Mouse (Mus musculus): ENCODE data around the gene Gabbr2. TPM values are rescaled to one million over a fixed set of nuclear protein-coding genes. Genes with fewer than 3 reads are reported as not detected.

Gabbr2 gene
- polyA plus RNA-seq, 1 experiment, result not detected

DNA sequence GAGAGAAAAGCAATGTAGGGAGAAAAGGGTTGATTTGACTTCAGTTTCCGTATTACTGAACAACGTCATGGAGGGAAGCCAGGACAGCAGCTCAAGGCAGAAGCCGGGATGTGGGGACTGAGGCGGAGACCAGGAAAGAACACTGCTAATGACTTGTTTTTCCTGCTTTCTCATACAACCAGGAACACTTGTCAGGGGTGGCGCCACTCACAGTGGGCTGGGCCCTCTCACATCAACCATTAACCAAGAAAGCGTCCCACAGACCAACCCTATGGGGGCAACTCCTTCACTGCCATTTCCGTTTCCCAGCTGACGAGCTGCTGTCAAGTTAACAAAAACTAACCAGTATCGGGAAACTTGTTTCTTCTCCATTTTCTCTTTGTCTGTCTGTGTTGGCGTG is 18.4 kb downstream of the Gabbr2 start:
- WGBS, result 58% methylated on average over 10 of the region's 10 CpGs
- Histone ChIP-seq H3K4me1 (ENCODE audit: control insufficient read depth, insufficient read depth, low read length) (no peaks in the 10 kb centered on the region), H3K4me3 (replicated peaks; ENCODE audit: extremely low read depth, low read depth, low read length) (no peak overlapping the region)
- no peak for DNase-seq
- TF ChIP-seq POLR2A (IDR thresholded peaks at IDR 0.05; ENCODE audit: borderline replicate concordance, extremely low read depth, low read depth, low read length) (no peak), CTCF (IDR thresholded peaks at IDR 0.05; ENCODE audit: insufficient read depth, low read length) (no peak)

DNA sequence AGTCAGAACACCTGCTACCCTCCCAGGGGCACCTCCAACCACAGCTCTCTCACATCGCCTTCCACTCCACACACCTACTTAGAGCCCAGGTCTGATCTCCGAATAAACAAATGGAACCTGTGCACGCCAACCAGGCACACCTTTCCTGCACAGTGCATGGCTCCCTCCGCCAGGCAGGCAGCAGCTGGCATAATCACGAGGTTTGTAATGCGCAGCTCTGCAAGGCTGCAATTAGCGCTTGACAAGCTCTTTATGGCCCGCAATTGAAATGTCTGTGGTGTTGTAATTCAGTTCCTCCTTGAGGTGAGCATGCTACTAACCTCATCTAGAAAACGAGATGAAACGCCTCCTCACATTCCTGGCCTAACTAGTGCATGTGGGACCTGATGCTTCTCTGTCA is 23.7 kb downstream of the Gabbr2 start:
- Histone ChIP-seq H3K4me3 (replicated peaks; ENCODE audit: extremely low read depth, low read depth, low read length) (no peak overlapping the region), H3K4me1 (ENCODE audit: control insufficient read depth, insufficient read depth, low read length) (no peaks in the 10 kb centered on the region)
- 83% methylated on average over 10 of the region's 10 CpGs for WGBS
- TF ChIP-seq POLR2A (IDR thresholded peaks at IDR 0.05; ENCODE audit: borderline replicate concordance, extremely low read depth, low read depth, low read length) (no peak), CTCF (IDR thresholded peaks at IDR 0.05; ENCODE audit: insufficient read depth, low read length) (no peak)
- no peak for DNase-seq

DNA sequence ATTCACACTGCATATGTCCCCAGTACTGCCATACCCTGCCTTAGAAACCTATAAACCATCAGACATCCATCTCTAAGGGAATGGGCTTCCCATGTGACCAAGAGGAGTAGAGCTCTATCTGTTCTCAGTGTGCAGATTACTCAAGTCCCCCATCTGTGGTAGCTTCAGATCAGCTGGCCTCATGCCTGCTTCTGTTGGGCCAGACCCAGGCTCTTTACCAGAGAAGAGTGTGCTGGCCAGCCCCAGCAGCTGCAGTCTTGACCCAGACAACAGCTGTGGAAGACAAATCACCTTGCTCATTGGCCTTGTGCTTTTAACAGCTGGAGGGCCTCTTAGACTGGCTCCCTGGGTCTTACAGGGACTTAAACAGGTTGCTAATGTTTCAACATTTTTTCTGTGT is 25.1 kb downstream of the Gabbr2 start:
- H3K4me3 ChIP-seq (replicated peaks; ENCODE audit: extremely low read depth, low read depth, low read length), result no peak overlapping the region
- TF ChIP-seq CTCF (IDR thresholded peaks at IDR 0.05; ENCODE audit: insufficient read depth, low read length) (no peak), POLR2A (IDR thresholded peaks at IDR 0.05; ENCODE audit: borderline replicate concordance, extremely low read depth, low read depth, low read length) (no peak)
- DNase-seq, result no peak
- no peaks in the 10 kb centered on the region for H3K4me1 ChIP-seq (ENCODE audit: control insufficient read depth, insufficient read depth, low read length)

DNA sequence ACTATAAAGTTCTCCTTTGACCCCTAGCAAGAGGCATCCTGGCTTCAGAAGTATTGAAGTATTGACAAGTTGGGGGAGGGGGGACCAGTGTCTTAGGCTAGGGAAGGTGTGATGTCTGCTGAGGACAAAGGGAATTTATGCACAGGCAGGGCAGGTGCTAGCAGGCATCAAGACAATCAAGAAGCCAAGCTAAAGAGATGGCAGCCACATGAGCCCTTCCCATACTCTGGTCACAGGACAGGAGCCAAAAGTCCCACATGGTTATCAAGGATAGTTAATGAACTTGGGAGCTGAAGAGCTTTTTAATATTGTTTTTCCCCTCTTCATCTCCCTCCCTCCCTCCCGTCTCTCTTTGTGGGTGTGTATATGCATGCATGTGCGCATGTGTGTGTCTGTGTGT is 30.3 kb downstream of the Gabbr2 start:
- 81% methylated on average over 2 of the region's 2 CpGs for WGBS
- DNase-seq, result no peak
- TF ChIP-seq POLR2A (IDR thresholded peaks at IDR 0.05; ENCODE audit: borderline replicate concordance, extremely low read depth, low read depth, low read length), result no peak
- TF ChIP-seq CTCF (IDR thresholded peaks at IDR 0.05; ENCODE audit: insufficient read depth, low read length), result no peak
- H3K4me3 ChIP-seq (replicated peaks; ENCODE audit: extremely low read depth, low read depth, low read length), result no peak overlapping the region
- no peaks in the 10 kb centered on the region for H3K4me1 ChIP-seq (ENCODE audit: control insufficient read depth, insufficient read depth, low read length)

DNA sequence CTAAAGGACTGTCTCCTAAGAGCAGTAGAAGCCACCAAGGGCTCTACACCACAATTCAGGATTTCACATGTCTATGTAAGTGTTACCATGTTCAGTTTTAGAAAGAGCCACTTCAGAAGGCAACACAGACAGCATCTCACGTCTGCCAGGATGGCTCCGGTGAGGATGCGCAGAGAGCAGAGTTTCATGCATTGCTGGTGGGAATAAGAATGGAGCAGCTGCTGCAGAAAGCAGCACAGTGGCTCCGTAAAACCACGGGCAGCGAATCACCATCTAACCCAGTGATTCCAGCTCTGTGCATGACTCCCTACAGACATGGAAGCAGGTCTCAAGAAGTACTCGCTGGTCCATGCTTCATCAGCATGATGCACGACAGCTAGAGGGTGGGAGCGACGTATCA is 31.5 kb downstream of the Gabbr2 start:
- TF ChIP-seq CTCF (IDR thresholded peaks at IDR 0.05; ENCODE audit: insufficient read depth, low read length) (no peak), POLR2A (IDR thresholded peaks at IDR 0.05; ENCODE audit: borderline replicate concordance, extremely low read depth, low read depth, low read length) (no peak)

DNA sequence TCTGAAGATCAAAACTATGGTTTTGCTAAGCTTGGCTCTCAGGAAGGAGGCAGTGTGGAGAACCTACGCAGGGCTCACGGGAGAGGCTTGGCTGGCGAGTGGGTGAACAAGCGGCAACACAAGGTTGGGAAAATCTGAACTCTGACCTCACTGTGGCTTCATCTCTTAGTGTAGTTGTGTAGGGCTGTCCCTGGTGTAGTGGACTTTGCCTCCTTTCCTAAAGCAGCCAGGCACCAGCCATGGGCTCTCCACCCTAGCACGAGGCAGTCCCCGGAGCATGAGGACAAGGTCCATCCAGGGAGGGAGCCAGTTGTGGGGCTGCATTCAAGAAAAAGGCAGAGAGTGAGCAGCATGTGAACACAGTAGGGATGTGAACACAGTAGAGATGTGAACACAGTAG is 31.9 kb downstream of the Gabbr2 start:
- Histone ChIP-seq H3K4me1 (ENCODE audit: control insufficient read depth, insufficient read depth, low read length) (no peaks in the 10 kb centered on the region), H3K4me3 (replicated peaks; ENCODE audit: extremely low read depth, low read depth, low read length) (no peak overlapping the region)
- 90% methylated on average over 6 of the region's 6 CpGs for WGBS
- no peak for TF ChIP-seq POLR2A (IDR thresholded peaks at IDR 0.05; ENCODE audit: borderline replicate concordance, extremely low read depth, low read depth, low read length)
- TF ChIP-seq CTCF (IDR thresholded peaks at IDR 0.05; ENCODE audit: insufficient read depth, low read length), result no peak
- no peak for DNase-seq

More for the DNA sequence above, 31.5 kb downstream of the Gabbr2 start:
- WGBS, result 84% methylated on average over 10 of the region's 10 CpGs
- no peak for DNase-seq
- Histone ChIP-seq H3K4me1 (ENCODE audit: control insufficient read depth, insufficient read depth, low read length) (no peaks in the 10 kb centered on the region), H3K4me3 (replicated peaks; ENCODE audit: extremely low read depth, low read depth, low read length) (no peak overlapping the region)

DNA sequence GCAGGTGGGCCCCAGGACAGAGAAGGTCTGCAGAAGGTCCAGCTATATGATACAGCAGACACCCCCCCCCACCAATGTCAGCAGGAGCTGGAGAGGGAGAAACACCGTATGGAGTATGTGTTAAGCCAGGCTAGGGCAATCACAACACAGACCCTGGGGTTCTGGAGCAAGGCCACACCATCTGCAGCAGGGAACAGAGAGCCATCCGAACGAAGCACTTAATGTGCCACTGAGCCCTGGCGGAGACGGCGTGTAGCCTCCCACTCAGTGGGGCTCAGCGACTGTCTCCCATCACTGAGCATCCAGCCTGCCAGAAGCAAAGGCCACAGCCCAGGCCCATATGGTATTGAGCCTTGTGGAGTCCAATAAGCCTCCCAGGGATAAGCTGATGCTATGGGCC is 33.7 kb downstream of the Gabbr2 start:
- WGBS, result 87% methylated on average over 7 of the region's 7 CpGs
- TF ChIP-seq CTCF (IDR thresholded peaks at IDR 0.05; ENCODE audit: insufficient read depth, low read length) (no peak), POLR2A (IDR thresholded peaks at IDR 0.05; ENCODE audit: borderline replicate concordance, extremely low read depth, low read depth, low read length) (no peak)
- Histone ChIP-seq H3K4me1 (ENCODE audit: control insufficient read depth, insufficient read depth, low read length) (no peaks in the 10 kb centered on the region), H3K4me3 (replicated peaks; ENCODE audit: extremely low read depth, low read depth, low read length) (no peak overlapping the region)
- no peak for DNase-seq

DNA sequence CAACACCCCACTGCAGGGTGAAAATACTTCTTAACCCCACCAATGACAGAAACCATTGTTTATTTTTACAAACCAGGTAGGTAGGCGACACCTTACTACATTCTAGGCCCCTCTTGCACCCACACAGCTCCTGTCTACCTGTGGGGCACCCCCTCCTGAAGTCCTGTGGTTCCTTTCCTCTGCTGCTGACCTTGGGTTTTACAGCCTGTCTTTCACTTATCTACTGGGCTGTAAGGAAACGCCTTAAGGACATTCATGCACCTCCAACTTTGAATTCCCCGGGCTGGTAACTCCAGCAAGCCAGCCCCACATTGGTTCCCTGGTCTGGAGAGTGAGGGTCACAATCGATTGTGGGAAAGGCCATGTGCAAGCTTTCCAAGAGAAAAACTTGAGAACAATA is 34.7 kb downstream of the Gabbr2 start:
- TF ChIP-seq POLR2A (IDR thresholded peaks at IDR 0.05; ENCODE audit: borderline replicate concordance, extremely low read depth, low read depth, low read length) (no peak), CTCF (IDR thresholded peaks at IDR 0.05; ENCODE audit: insufficient read depth, low read length) (no peak)
- no peaks in the 10 kb centered on the region for H3K4me1 ChIP-seq (ENCODE audit: control insufficient read depth, insufficient read depth, low read length)
- H3K4me3 ChIP-seq (replicated peaks; ENCODE audit: extremely low read depth, low read depth, low read length), result no peak overlapping the region
- WGBS, result 58% methylated on average over 4 of the region's 4 CpGs
- no peak for DNase-seq

DNA sequence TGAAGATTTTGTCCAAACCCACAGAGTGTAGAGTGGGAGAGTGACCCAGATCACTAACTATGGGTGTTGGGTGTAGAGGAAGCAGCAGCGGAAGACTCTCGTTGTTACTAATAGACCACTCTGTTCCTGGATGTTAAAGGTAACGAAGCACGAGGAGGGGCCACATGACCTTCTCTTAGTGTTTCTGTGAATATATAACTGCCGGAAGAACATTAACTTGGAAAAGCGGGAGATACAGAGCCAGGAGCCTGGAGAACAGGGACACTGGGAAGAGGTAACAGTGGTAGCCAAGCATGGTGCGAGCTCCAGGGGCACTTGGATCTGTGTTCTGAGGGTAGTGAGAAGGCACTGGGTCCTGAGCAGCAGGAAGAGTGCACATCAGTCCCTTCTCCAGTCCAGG is 38.7 kb downstream of the Gabbr2 start:
- H3K4me3 ChIP-seq (replicated peaks; ENCODE audit: extremely low read depth, low read depth, low read length), result no peak overlapping the region
- WGBS, result 86% methylated on average over 7 of the region's 7 CpGs
- H3K4me1 ChIP-seq (ENCODE audit: control insufficient read depth, insufficient read depth, low read length), result no peaks in the 10 kb centered on the region
- no peak for DNase-seq
- TF ChIP-seq CTCF (IDR thresholded peaks at IDR 0.05; ENCODE audit: insufficient read depth, low read length) (no peak), POLR2A (IDR thresholded peaks at IDR 0.05; ENCODE audit: borderline replicate concordance, extremely low read depth, low read depth, low read length) (no peak)

DNA sequence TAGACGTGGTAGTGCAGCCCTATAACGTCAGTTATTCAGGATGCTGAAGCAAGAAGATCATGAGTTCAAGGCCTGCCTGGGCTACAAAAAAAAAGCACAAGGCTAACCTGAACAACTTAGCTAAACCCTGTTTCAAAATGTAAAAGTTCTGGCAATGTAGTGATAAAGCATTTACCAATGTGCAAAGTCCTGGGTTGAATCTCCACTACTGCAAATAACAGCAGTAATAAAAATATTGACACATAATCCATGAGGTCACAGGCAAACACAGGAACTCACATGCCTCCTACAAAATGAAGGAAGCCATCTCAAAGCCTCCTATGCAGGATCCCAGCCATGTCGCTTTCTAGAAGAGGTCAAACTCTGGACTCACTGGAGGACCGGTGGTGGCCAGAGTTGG is 39.1 kb downstream of the Gabbr2 start:
- H3K4me1 ChIP-seq (ENCODE audit: control insufficient read depth, insufficient read depth, low read length), result no peaks in the 10 kb centered on the region
- no peak for DNase-seq
- H3K4me3 ChIP-seq (replicated peaks; ENCODE audit: extremely low read depth, low read depth, low read length), result no peak overlapping the region
- TF ChIP-seq CTCF (IDR thresholded peaks at IDR 0.05; ENCODE audit: insufficient read depth, low read length) (no peak), POLR2A (IDR thresholded peaks at IDR 0.05; ENCODE audit: borderline replicate concordance, extremely low read depth, low read depth, low read length) (no peak)
- 81% methylated on average over 4 of the region's 4 CpGs for WGBS

DNA sequence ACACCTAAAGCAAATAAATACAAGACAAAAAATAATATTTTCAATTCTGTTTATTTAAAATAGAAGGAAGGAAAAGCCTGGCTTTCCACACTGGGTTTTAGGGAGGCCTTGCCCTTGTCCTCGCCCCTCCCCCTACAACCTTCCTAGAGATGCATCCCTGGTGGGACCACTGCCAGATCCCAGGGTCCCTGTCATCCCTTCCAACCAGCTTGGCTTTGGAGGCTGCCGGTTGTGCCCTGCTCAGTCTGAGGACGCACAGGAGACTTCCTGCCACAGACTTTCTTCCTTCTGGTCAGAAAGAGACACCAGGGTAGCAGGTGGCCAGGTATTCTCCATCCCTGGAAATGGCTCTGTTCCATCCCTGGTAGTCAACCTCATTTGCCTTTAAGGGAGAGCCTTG is 57.4 kb downstream of the Gabbr2 start:
- no peak for DNase-seq
- TF ChIP-seq POLR2A (IDR thresholded peaks at IDR 0.05; ENCODE audit: borderline replicate concordance, extremely low read depth, low read depth, low read length) (no peak), CTCF (IDR thresholded peaks at IDR 0.05; ENCODE audit: insufficient read depth, low read length) (no peak)
- Histone ChIP-seq H3K4me1 (ENCODE audit: control insufficient read depth, insufficient read depth, low read length) (no peaks in the 10 kb centered on the region), H3K4me3 (replicated peaks; ENCODE audit: extremely low read depth, low read depth, low read length) (no peak overlapping the region)
- 63% methylated on average over 3 of the region's 3 CpGs for WGBS
